Mouse (Mus musculus): ENCODE measurements around the gene Acsl1. TPM values are rescaled to one million over a fixed set of nuclear protein-coding genes. Genes with fewer than 3 reads are reported as not detected.

Gene Acsl1
- total RNA-seq, 4 experiments from 2014 or later, result 168 to 361 (median 321) TPM

DNA sequence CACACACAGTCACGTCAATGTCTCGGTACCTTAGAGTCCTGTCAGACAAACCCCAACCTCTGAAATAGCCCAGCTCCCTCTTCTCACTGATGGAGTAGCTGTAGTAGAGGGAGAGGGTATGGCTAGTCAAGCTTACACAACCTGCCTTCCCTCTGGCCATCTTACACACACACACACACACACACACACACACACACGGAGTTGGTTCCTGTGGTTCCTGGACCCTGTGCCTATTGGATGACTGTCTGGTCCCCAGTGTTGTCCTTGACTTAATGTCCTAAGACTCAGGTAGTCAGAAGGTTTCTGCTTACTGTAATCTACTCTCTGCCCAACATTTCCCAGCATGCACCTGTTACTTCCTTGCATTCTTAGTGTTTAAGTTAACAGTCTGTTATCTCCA, 5.1 kb downstream of the Acsl1 start:
- no peak for DNase-seq

DNA sequence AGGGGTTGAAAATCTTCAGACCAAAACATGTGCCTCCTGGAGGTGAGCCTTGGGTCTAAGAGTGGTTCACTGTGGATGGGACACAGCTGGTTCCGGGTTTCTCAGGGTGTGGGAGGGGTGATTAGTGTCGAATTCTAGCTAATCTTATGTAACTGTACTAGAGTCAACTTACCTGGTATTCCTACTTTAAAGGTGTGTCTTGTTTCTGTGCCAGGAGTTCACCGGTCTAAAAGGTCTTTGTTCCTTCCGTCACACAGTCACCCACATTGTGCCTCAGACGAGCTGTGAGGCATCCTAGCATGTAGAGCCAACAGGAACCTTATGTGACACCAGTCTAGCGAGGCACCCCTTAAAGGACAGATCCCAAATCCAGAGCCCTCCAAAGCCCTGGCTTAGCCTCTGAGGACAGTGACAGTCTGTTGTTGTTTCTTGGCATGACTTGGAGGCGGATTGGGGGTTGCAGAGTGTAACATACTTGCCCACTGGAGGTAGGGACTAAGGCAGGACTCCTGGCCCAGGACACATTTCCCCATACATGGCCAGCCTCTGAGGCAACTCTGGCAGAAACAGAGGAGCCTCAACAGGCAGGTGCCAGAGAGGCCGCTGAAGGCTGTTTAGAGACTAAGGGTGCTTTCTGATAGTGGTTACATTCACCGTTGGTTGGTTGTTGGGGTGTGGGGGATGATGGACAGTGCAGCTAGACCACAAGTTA, 7.1 kb downstream of the Acsl1 start:
- no peak for DNase-seq

DNA sequence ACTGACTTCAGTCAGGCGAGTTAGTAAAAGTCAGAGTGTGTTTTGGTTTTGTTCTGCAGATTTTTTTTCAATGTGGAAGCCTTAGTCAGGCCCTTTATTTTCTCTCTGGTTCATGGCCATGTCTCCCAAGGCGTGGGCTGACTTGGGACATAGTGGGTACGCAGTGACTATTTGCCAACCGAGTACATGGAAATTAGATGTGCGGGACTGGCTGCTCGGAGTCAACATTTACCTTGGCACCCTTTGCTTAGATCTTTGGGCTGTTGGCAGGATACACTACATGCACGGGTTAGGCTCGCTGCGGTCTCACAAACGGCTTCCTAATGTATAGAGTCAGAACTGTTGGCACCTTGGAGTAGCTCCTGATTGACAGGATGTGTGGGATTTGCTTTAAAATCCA, 7.9 kb downstream of the Acsl1 start:
- DNase-seq, result no peak

DNA sequence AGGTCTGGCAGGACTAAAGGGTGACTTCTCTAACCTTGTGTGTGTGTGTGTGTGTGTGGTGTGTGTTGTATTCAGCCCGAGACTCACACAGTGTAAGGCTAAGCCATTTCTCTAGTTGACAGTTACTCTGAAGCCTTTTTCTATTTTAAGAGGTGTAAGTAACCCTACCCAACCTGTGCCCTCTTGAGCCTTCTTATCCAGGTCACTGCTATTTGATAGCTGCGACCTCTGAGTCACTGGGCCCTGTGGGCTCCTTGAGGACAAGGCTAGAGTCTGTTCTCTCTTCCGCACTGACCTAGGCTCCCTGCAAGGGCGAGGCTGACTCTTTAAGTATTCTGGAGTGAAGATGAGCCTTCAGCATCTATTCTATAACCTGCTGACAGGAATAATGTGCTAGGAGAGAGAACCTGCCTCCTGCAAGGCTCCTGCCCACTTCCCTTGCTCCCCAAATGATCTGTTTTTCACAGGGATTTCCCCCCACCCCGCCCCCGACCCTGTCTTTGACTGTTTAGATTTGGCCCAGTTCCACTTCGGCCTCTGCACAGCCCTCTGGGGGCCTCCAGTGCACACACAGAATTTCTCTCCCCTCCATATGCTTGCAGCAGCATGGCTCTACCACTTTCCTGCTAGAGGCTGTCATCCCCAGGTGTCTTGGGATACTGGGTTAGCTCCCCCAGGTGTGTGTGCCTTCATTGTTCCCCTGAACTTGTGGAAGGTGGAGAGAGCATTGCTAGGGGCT, 9.1 kb downstream of the Acsl1 start:
- DNase-seq, result no peak

DNA sequence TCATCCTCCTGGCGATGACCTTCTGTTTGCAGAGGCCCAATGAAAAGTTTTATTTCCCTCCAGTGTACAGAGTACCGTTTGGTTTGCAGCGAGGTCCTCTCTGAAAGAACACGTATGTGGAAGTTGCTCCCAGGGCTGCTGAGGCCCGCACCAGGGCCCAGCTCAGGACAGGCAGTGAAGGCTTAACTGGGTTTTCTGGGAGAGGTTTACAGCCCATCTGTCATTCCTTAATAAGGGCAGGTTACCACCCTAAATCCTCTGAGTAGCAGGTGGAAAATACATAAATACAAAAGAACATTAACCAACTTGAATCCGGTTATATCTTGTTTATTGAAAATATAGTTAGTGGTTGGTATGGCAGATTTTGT, 9.7 kb downstream of the Acsl1 start:
- no peak for DNase-seq

DNA sequence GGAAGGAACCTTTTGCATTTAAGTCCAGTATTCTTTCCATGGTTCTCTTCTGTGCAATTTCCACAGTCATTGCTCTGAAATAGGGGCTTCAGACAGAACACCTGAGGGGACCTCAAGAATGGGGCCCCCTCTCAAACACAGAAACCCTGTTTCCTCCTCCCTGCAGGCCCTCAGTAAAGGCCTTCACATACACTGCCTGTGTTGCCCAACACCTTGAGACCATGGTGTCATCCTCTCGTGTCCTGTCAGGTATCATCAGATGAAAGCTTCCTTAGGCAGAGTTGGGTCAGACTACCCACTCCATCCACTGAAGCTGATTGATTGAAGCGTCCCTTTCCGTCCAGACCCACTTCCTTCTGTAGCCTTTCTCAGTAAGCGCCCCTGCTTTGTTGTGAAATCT, 11.9 kb downstream of the Acsl1 start:
- DNase-seq, result no peak

DNA sequence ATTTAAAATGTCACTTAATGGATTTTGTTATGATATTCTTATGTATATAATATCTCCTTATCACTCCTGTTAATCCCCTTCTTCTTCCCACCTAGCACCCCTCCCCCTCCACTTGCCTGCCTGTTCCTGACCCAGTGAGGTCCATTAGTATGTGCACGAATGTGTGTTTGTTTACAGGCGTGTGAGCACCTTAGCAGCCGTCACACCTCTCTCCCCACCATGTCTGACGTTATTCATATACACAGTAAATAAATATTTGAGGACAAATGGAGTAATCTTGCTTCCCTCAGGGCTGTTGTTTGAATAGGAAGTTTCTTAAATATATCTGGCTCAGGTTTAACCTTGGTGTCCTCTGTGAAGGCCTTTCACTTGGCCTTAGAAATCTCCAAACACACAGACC, 12.4 kb downstream of the Acsl1 start:
- DNase-seq, result no peak

DNA sequence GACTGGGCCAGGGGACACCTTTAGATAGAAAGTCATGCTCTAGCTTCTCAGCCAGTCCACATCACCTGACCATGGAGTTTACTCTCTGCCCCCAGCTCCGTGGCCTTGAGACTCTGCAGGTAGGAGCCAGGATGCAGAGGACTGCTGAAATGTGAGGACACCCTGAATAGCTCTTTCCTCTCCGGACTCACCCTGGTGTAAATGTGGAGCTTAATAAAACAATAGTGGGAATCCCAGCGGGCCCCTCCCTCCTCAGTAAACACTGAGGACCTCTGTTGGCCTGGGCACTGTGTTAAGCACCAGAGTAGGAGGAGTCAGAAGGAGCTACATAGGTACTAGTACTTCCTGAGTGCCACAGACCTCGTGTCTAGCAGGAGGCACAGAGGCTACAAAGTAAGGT, 13.2 kb downstream of the Acsl1 start:
- no peak for DNase-seq

DNA sequence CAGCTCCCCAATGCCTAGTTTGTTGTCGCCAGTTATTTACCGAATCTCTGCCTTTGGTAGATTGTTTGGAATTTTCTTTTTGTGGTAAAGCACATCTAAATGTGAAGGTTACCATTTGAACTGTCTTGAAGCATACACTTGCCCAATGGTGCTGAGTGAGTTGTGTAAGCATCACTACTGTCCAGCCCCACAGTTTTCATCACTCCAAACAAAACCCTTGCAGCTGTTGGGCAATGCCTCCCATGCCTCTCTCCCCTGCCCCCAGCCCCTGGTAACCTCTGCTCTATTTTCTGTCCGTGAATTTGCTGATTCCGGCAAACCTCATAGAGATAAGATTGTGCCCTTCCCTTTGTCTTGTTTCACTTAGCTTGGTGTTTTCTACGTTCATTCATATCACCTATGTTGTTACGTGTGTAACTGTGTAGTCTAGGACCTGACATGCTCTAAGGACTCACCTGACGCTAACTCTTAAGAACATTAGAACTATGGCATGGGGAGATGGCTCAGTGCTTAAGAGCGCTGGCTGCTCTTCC, 14.2 kb downstream of the Acsl1 start:
- peak; percentile 42 for DNase-seq

DNA sequence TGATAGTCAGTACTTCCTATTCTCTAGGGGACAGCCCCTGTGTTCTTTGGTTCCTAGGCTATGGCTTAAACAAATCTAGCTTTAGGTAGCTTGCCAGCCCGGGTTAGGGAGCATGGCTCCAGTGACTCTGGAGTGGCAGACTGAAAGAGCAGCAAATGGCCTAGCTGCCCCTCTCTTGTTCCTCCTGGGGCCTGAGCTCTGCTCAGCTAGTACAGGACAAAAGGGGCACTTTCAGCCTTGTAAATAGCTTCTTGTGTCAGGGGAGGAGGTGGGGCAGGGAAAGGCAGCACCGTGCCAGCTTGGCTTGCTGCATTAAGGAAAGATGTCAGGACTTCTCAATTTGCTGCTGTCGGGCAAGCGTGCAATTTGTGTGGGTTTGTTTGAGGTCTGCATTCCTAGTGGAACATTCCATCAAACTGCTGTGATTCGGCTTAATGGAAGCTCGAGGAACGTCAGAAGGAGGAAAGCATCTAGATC, 17.3 kb downstream of the Acsl1 start:
- no peak for DNase-seq

DNA sequence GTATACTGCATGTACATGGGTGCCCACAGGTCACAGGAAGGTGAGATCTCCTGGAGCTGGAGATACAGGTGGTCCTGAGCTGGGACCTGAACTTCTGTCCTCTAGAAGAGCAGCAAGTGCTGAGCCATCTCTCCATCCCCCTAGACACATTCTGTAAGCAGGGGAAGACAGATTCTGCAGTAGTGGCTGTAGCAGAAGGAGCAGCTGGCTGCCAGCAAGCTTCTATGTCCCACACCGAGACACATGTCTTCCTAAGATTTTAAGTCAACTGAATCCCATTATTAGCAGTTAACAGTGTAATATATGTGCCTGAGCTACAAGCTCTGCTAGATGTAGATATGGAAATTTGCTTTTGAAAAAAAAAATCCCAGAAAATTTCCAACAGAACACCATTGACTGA, 18.4 kb downstream of the Acsl1 start:
- no peak for DNase-seq

DNA sequence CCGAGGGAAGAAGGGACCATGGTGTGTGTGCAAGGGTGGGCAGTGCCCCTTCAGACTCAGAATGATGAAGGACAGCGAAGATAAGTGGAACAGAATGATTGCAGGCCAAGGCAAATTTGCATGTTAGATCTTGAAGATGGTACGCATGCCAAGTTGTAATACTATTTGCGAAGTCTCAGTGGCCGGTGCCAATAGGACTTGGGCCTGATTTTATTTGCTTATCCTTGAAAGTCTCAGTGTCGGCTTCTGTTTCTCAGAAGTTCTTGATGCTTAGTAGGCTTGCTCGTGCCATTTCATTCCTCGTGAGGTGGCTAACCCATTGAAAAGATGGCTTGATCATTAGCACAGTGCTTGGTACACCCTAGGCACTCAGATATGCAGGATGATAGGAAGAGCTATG, 19.4 kb downstream of the Acsl1 start:
- DNase-seq, result no peak

DNA sequence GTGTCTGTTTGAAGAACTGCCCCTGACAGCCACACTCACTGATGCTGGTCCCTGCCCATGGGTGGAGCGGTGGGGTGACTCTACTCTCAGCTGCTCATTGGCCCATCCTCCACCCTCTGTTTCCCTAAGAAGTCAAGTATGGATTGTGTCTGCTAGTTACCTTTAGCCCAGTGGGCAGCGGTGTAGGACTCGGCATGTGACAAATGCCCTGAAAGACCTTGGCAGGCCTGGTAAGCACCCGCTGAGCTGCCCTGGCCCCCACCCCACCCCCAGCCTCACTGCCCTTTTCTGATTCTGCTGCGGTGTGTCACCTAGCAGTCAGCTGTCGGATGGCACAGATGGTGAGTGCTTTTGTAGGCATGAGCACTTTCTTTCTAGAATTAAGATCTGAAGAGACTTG, 20.0 kb downstream of the Acsl1 start:
- DNase-seq, result peak; percentile 63

DNA sequence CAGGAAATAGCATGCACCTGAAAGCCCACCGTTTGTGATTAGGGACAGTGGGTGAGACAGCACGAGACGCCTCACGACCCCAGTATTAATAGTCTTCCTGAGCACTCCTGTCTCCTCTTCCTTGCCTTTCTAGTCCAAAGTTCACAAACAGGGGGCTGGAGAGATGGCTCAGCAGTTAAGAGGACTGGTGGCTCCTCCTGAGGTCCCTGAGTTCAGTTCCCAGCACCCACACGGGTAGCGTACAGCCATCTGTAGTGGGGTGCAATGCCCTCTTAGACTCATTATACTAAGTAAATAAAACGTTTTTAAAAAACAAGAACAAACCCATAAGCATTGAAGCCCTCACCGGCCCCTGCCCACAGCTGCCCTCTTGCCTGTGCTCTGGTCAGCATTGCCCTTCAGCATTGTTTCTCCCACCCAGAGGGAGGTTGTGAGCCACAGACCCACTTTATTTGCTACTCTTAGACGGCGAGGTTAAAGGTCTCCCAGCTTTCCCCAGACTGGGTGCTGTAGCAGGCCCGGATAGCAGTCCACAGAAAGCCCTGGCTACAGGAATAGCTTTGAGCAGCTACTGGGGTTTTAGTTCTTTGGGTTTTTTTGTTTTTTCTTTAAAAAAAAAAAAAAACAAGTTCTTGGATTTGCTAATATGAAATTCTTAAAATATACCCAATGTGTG, 22.8 kb downstream of the Acsl1 start:
- no peak for DNase-seq

DNA sequence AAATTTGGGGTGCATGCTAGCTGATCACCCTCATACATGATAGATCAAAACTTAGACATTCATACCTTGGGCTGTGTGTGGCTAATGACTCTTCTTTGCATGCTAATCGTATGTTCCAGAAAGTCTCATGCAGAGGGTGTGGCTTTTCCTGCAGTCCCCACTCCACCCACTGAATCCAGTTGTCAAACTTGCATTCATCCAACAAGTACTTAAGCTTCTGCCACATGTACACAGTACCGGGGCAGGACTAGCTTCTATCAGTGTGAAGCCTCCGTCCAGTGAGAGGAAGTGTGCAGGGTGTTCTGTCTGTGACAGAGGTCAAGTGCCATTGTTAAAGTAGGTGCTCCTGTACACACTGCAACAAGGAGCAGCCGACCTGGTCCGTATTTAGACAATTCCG, 26.0 kb downstream of the Acsl1 start:
- no peak for DNase-seq

DNA sequence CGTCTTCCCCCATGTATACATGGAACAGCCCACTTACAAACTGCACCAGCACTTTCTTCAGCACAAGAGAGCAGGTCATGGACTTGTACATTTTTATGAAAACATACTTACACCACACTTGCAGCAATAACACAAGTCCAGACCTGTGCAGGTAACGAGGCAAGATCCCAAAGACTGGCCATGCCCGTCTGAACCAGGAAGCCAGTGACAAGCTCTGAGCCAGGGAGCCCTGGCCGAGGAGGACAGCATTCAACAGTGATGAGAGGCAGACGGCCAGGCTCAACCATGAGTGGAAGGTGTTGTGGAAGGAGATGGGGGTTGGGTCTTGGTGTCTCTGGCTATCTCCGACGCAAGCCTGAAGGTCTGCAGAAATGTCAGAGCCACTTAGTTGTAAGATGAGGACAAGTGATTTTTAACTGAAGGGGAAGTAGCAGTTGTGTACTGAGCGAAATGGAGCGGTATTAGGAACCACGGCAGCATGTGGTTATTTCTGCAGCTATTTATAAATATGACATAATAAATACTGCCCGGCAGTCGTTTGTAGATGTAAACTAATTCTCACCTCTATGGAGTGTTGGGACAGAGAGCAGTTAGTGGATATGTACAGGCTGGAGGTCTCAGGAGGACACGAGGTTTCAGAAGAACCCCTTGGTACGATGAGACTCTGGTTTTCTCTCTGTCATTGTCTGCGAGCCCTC, 26.6 kb downstream of the Acsl1 start:
- DNase-seq, result no peak

DNA sequence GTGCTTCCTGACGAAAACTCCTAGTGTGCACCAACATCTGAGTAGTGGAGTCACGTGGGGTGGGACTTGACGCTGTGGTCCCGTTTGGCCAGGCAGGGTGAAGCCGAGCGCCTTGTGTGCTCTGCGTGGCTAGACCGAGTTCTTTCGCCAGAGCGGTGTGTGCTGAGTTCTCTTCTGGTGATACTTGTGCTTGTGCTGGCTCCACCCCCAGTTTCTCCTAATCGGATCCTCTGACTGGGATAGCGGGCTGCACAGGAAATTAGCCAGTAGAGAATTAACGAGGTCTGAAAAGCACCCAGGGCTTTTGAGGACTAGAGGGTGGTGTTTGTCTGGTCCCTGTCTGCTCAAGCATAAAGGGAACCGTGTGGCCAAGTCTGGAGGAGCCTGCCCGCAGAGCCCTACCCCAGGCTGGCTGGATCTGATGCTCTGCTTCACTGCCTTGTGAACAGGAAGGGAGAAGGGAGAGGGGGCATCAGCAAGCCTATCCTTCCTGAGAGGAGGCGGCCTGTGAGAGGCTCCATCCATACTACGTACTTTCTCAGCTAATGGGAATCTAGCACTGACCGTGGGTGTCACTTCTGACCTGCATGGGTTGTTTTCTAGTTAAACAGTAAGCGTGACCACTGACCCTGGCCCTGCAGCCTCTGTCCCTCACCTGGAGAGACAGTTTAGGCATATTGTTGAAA, 28.7 kb downstream of the Acsl1 start:
- DNase-seq, result no peak

DNA sequence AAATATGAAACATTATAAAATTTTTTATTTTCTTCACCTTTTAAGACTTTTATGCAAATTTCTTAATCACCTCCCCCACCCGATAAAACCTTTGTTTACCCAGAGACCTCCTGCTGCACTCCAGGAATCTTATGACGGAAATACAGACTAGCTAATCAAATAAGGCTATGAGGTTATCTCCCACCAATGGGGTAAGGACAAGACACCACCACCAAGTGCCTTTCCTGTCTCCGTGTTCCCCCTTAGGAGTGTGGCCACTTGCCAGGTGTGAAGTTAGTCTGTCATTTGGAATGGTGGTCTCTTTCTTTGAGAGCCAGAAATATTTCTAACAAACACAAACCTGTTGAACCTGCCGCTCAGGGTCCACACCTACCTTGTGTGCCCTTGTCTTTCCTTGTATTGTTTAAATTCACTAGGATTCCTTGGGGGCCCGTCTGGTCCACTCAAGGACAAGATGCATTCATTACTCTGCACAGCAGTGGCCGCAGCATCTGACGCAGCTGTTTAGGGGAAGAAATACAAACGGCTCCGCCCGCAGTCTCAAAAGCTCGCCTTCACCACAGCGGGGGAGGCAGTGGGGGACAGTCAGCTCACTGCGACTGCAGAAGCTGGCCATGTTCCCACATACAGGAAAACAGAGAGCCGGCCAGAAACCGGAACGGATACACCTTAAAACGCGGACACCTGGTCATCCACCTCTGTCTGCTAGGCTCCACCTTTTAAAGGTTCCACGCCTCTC, 31.7 kb downstream of the Acsl1 start:
- DNase-seq, result no peak

DNA sequence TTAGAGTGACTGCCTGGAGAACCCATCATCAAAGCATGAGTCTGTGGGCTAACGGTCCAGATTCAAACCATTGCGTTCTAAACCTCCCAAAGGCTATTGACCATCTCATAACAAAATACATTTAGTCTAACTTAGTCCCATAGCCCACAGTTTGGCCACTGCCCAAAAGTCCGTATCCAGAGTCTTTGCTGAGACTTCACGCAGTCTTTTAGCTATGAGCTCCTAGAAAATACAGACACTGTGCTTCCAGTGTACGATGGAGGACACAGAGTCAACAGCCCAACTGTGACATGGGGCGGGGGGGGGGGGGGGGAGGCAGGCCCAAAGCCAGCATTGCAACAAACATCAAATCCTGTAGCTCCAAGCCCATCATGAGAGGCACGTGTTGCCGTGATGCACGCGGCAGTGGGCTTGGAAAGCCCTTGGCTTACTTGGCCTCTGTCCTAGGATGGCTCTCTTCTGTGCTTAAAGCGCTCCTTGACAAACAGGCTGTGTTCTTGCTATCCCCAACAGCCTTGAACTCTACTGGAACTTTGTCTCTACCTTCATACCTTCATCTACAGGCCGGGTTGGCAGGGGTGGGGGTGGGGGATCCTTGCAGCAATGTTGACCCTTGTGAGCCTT, 32.3 kb downstream of the Acsl1 start:
- DNase-seq, result no peak

DNA sequence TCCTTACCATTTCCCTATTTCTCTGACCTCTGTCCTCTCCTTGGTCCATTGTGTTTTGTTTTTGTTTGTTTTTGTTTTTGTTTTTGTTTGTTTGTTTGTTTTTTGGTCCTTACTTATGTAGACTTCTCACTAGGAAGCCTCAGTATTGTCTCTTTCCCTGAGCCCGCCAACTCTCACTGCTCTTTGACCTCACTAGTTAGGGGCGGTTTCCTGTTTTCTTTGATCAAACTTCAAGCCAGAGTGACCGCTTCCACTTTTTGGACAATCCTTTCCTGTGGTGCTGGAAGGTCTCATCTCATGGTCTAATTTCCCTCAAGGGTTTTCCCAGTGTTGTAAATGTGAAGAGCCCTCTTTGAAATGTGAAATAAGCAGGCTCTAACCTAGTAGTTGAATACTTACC, 33.4 kb downstream of the Acsl1 start:
- DNase-seq, result no peak

Data from adrenal gland, adult 8-10 months (tissue).